Mouse (Mus musculus): ENCODE results near the gene Dars.

GRCm38 (mm10) chr1:128451183-128451582 is 34.0 kb upstream of the Dars start:
- TF ChIP-seq CTCF (IDR thresholded peaks at IDR 0.05; ENCODE audit: extremely low read depth, insufficient read depth, insufficient read length, insufficient replicate concordance) (no peak), POLR2A (IDR thresholded peaks at IDR 0.05; ENCODE audit: low read depth, low read length) (no peak)
